ENCODE assay signal across 13 mouse cellular contexts in genomic region chr2:30122766-30123165, GRCm38 (mm10). TPM values are rescaled to one million over a fixed set of nuclear protein-coding genes. Genes with fewer than 3 reads are reported as not detected.
DNase-seq lines count a peak whose midpoint lies in the region; ATAC-seq and TF ChIP-seq lines count a peak whose summit lies in the region.
"Had no signal": no experiment of that assay in that cellular context is flagged by ENCODE, and none has a peak within 500 bp of the region (broad histone marks: within the 10 kb centered on the region; RNA-seq: fewer than 3 reads in every experiment).

No protein-coding gene starts in this region.

- WGBS in heart, embryonic 12.5 days = 83% methylated on average over 5 of the region's 5 CpGs
- 75% methylated on average over 5 of the region's 5 CpGs for WGBS in liver, embryonic 15.5 days (ENCODE audit: insufficient replicate concordance)
- 80% methylated on average over 5 of the region's 5 CpGs for WGBS in liver, embryonic 11.5 days
- 93% methylated on average over 5 of the region's 5 CpGs for WGBS in limb, embryonic 10.5 days

- peaks cover 19% of the 10 kb centered on the region for H3K4me1 ChIP-seq in heart, embryonic 12.5 days (replicated peaks)
- peaks cover 27% of the 10 kb centered on the region for H3K4me1 ChIP-seq in liver, embryonic 15.5 days (replicated peaks)
- peaks cover 13% of the 10 kb centered on the region for H3K4me1 ChIP-seq in liver, embryonic 11.5 days (replicated peaks; ENCODE audit: control insufficient read depth, insufficient read depth, low read length)
- peaks cover 16% of the 10 kb centered on the region for H3K4me1 ChIP-seq in cortical plate, adult 2 months (ENCODE audit: control insufficient read depth, insufficient read depth, low read length)
- peaks cover 23% of the 10 kb centered on the region for H3K4me1 ChIP-seq in limb, embryonic 10.5 days

- intact Hi-C loops in left cerebral cortex, postnatal 36 days (cut with DNase I) = no loop called here

- peaks cover 8% of the 10 kb centered on the region; the same call in 1 of the 2 replicates for H3K36me3 ChIP-seq in heart, embryonic 12.5 days
- no peaks in the 10 kb centered on the region for H3K36me3 ChIP-seq in liver, embryonic 15.5 days (replicated peaks)
- H3K36me3 ChIP-seq in liver, embryonic 11.5 days (ENCODE audit: control insufficient read depth, insufficient read depth, low read length) = no peaks in the 10 kb centered on the region
- peaks cover 4% of the 10 kb centered on the region; the same call in 1 of the 2 replicates for H3K36me3 ChIP-seq in limb, embryonic 10.5 days

- H3K4me3 ChIP-seq in heart, embryonic 12.5 days = 0 out of 2 replicates have a peak overlapping the region, but pooled peaks have one; percentile 88
- H3K4me3 ChIP-seq in liver, embryonic 15.5 days (replicated peaks) = no peak overlapping the region
- H3K4me3 ChIP-seq in liver, embryonic 11.5 days (ENCODE audit: low read depth, low read length) = no peak overlapping the region
- peak overlapping the region; percentile 80 for H3K4me3 ChIP-seq in cortical plate, adult 2 months (ENCODE audit: insufficient read depth, low read length)
- 0 out of 2 replicates have a peak overlapping the region, but pooled peaks have one; percentile 81 for H3K4me3 ChIP-seq in limb, embryonic 10.5 days

- DNase-seq in heart, adult 8-10 months (ENCODE audit: low spot score) = no peak
- no peak for DNase-seq in liver, embryonic 11.5 days (ENCODE audit: low spot score)
- DNase-seq in limb, embryonic 10.5 days (ENCODE audit: low spot score) = no peak
- DNase-seq in left cerebral cortex, postnatal 36 days (ENCODE audit: low spot score in 2 of 2) = no peak
- DNase-seq: cerebellum, postnatal 36 days; gastrocnemius, adult 2 months; kidney, postnatal 36 days; thymus, postnatal 14 days had no signal

- TF ChIP-seq POLR2A in cortical plate, adult 2 months (IDR thresholded peaks at IDR 0.05; ENCODE audit: extremely low read depth, insufficient read depth, low read length) = no peak

- H3K27ac ChIP-seq in heart, embryonic 12.5 days (ENCODE audit: poor library complexity, severe bottlenecking) = no peak overlapping the region
- peak overlapping the region; percentile 91; the same call in 1 of the 2 replicates for H3K27ac ChIP-seq in liver, embryonic 15.5 days (replicated peaks)
- H3K27ac ChIP-seq in liver, embryonic 11.5 days (ENCODE audit: low read depth, low read length) = no peak overlapping the region
- H3K27ac ChIP-seq in cortical plate, adult 2 months (ENCODE audit: insufficient read depth, low read length) = no peak overlapping the region
- H3K27ac ChIP-seq in limb, embryonic 10.5 days = no peak overlapping the region
- H3K27ac ChIP-seq: macrophage had no signal

- H3K9ac ChIP-seq in heart, embryonic 12.5 days = no peak overlapping the region
- peak overlapping the region; percentile 79; the same call in 1 of the 2 replicates for H3K9ac ChIP-seq in liver, embryonic 15.5 days
- H3K9ac ChIP-seq in liver, embryonic 11.5 days (ENCODE audit: low read depth, low read length) = no peak overlapping the region

- no peak for ATAC-seq in heart, embryonic 12.5 days (ENCODE audit: insufficient number of reproducible peaks, low FRiP score)
- ATAC-seq in liver, embryonic 15.5 days (ENCODE audit: insufficient read depth) = no peak
- no peak for ATAC-seq in liver, embryonic 11.5 days (replicated peaks; ENCODE audit: low FRiP score)

- H3K9me3 ChIP-seq in heart, embryonic 12.5 days (replicated peaks) = no peaks in the 10 kb centered on the region
- H3K9me3 ChIP-seq in liver, embryonic 15.5 days (replicated peaks) = no peaks in the 10 kb centered on the region
- H3K9me3 ChIP-seq in liver, embryonic 11.5 days (ENCODE audit: control insufficient read depth, low read length) = no peaks in the 10 kb centered on the region
- no peaks in the 10 kb centered on the region for H3K9me3 ChIP-seq in limb, embryonic 10.5 days (replicated peaks)
- H3K9me3 ChIP-seq: heart, embryonic 13.5 days had no signal

- no peak for TF ChIP-seq CTCF in cortical plate, adult 2 months (IDR thresholded peaks at IDR 0.05; ENCODE audit: extremely low read depth, insufficient read depth, low read length)

- no peaks in the 10 kb centered on the region for H3K27me3 ChIP-seq in heart, embryonic 12.5 days (replicated peaks)
- H3K27me3 ChIP-seq in liver, embryonic 15.5 days = no peaks in the 10 kb centered on the region
- no peaks in the 10 kb centered on the region for H3K27me3 ChIP-seq in liver, embryonic 11.5 days (replicated peaks; ENCODE audit: control insufficient read depth, insufficient read depth, low read length)
- H3K27me3 ChIP-seq in limb, embryonic 10.5 days (ENCODE audit: low read depth, poor library complexity, severe bottlenecking) = no peaks in the 10 kb centered on the region
- H3K27me3 ChIP-seq: heart, embryonic 13.5 days had no signal

- no peak overlapping the region; the same call in 1 of the 2 replicates for H3K4me2 ChIP-seq in heart, embryonic 12.5 days
- peak overlapping the region; percentile 79 for H3K4me2 ChIP-seq in liver, embryonic 15.5 days
- no peak overlapping the region; the same call in 1 of the 2 replicates for H3K4me2 ChIP-seq in liver, embryonic 11.5 days

RNA-seq across cellular contexts. Expression of gene Zer1, which starts 1.6 kb away (rescaled TPM):
- 5.7 and 6.1 TPM in 2 replicates for polyA plus RNA-seq in heart, embryonic 12.5 days (2016; fragmentation: Nextera tagmentation; extraction: Ambion mirVana)
- 10 to 100 TPM; 24.9 to 27.6 (median 25.8) TPM for total RNA-seq in heart, adult 8-10 months (2022)
- 2.4 and 2.5 TPM in 2 replicates for polyA plus RNA-seq in liver, embryonic 15.5 days (2015; fragmentation: Nextera tagmentation; extraction: Ambion mirVana)
- 4.7 and 6.2 TPM in 2 replicates for polyA plus RNA-seq in liver, embryonic 11.5 days (2014; fragmentation: Nextera tagmentation; extraction: Ambion mirVana)
- 155 and 173 TPM in 2 replicates for polyA plus RNA-seq in cortical plate, adult 2 months (2012; rRNA removed)
- 6.5 and 9.3 TPM in 2 replicates for polyA plus RNA-seq in limb, embryonic 10.5 days (2016; fragmentation: Nextera tagmentation; extraction: Ambion mirVana)
- total RNA-seq in left cerebral cortex, postnatal 36 days (2021) = 100 to 1,000 TPM; 154 to 161 TPM

RNA-seq across cellular contexts. Expression of gene Tbc1d13, which starts 10.8 kb away (rescaled TPM):
- 5.4 and 5.8 TPM in 2 replicates for polyA plus RNA-seq in heart, embryonic 12.5 days (2016; fragmentation: Nextera tagmentation; extraction: Ambion mirVana)
- total RNA-seq in heart, adult 8-10 months (2022) = 10 to 100 TPM; 14.8 to 19.9 (median 17.6) TPM
- 2.0 and 2.6 TPM in 2 replicates for polyA plus RNA-seq in liver, embryonic 15.5 days (2015; fragmentation: Nextera tagmentation; extraction: Ambion mirVana)
- 6.9 and 9.2 TPM in 2 replicates for polyA plus RNA-seq in liver, embryonic 11.5 days (2014; fragmentation: Nextera tagmentation; extraction: Ambion mirVana)
- 43.4 and 43.8 TPM in 2 replicates for polyA plus RNA-seq in cortical plate, adult 2 months (2012; rRNA removed)
- 6.8 and 8.1 TPM in 2 replicates for polyA plus RNA-seq in limb, embryonic 10.5 days (2016; fragmentation: Nextera tagmentation; extraction: Ambion mirVana)
- 10 to 100 TPM; 48.0 to 63.9 TPM for total RNA-seq in left cerebral cortex, postnatal 36 days (2021)

RNA-seq across cellular contexts. Expression of gene Zdhhc12, which starts 29.3 kb away (rescaled TPM):
- 49.8 and 50.4 TPM in 2 replicates for polyA plus RNA-seq in heart, embryonic 12.5 days (2016; fragmentation: Nextera tagmentation; extraction: Ambion mirVana)
- total RNA-seq in heart, adult 8-10 months (2022) = 1 to 10 TPM; 2.3 to 4.1 (median 3.6) TPM
- polyA plus RNA-seq in liver, embryonic 15.5 days (2015; fragmentation: Nextera tagmentation; extraction: Ambion mirVana) = 19.3 and 20.6 TPM in 2 replicates
- 51.9 and 53.7 TPM in 2 replicates for polyA plus RNA-seq in liver, embryonic 11.5 days (2014; fragmentation: Nextera tagmentation; extraction: Ambion mirVana)
- polyA plus RNA-seq in cortical plate, adult 2 months (2012; rRNA removed) = 18.9 and 19.5 TPM in 2 replicates
- 35.6 and 37.2 TPM in 2 replicates for polyA plus RNA-seq in limb, embryonic 10.5 days (2016; fragmentation: Nextera tagmentation; extraction: Ambion mirVana)
- 1 to 10 TPM; 7.2 to 8.6 TPM for total RNA-seq in left cerebral cortex, postnatal 36 days (2021)

RNA-seq across cellular contexts. Expression of gene Pkn3, which starts 45.3 kb away (rescaled TPM):
- polyA plus RNA-seq in heart, embryonic 12.5 days (2016; fragmentation: Nextera tagmentation; extraction: Ambion mirVana) = 19.6 and 21.5 TPM in 2 replicates
- 10 to 100 TPM in 2 of 4 experiments, 1 to 10 TPM in 2; 9.0 to 11.2 (median 10.1) TPM for total RNA-seq in heart, adult 8-10 months (2022)
- 2.3 and 2.5 TPM in 2 replicates for polyA plus RNA-seq in liver, embryonic 15.5 days (2015; fragmentation: Nextera tagmentation; extraction: Ambion mirVana)
- polyA plus RNA-seq in liver, embryonic 11.5 days (2014; fragmentation: Nextera tagmentation; extraction: Ambion mirVana) = 9.6 and 10.2 TPM in 2 replicates
- polyA plus RNA-seq in cortical plate, adult 2 months (2012; rRNA removed) = 2.2 and 2.4 TPM in 2 replicates
- polyA plus RNA-seq in limb, embryonic 10.5 days (2016; fragmentation: Nextera tagmentation; extraction: Ambion mirVana) = 13.5 and 14.7 TPM in 2 replicates
- total RNA-seq in left cerebral cortex, postnatal 36 days (2021) = 1 to 10 TPM; 1.1 to 2.9 TPM

RNA-seq across cellular contexts. Expression of gene Endog, which starts 48.5 kb away (rescaled TPM):
- 37.0 and 39.7 TPM in 2 replicates for polyA plus RNA-seq in heart, embryonic 12.5 days (2016; fragmentation: Nextera tagmentation; extraction: Ambion mirVana)
- 100 to 1,000 TPM in 1 of 4 experiments, 10 to 100 TPM in 3; 93.9 to 101 (median 96.8) TPM for total RNA-seq in heart, adult 8-10 months (2022)
- 17.9 and 22.1 TPM in 2 replicates for polyA plus RNA-seq in liver, embryonic 15.5 days (2015; fragmentation: Nextera tagmentation; extraction: Ambion mirVana)
- polyA plus RNA-seq in liver, embryonic 11.5 days (2014; fragmentation: Nextera tagmentation; extraction: Ambion mirVana) = 27.1 and 29.1 TPM in 2 replicates
- polyA plus RNA-seq in cortical plate, adult 2 months (2012; rRNA removed) = 32.9 and 33.4 TPM in 2 replicates
- 15.2 and 19.5 TPM in 2 replicates for polyA plus RNA-seq in limb, embryonic 10.5 days (2016; fragmentation: Nextera tagmentation; extraction: Ambion mirVana)
- 10 to 100 TPM; 19.3 to 25.0 TPM for total RNA-seq in left cerebral cortex, postnatal 36 days (2021)

Comparison
In these comparisons a context has a peak if more than half of its experiments do, and no peak if none do; other contexts are left out.
1. H3K4me3 ChIP-seq: peak in heart, embryonic 12.5 days (single experiment), cortical plate, adult 2 months (single experiment) and limb, embryonic 10.5 days (single experiment); none in liver, embryonic 15.5 days (single experiment) and liver, embryonic 11.5 days (single experiment).
2. RNA of gene Zer1, which starts 1.6 kb away (polyA plus RNA-seq): 155 to 173 TPM in cortical plate, adult 2 months; 6.5 to 9.3 TPM in limb, embryonic 10.5 days, 4.7 to 6.2 TPM in liver, embryonic 11.5 days, 5.7 to 6.1 TPM in heart, embryonic 12.5 days and 2.4 to 2.5 TPM in liver, embryonic 15.5 days; every median in the first group is over 10 times any median in the second.